Mouse (Mus musculus) liver, embryonic 16.5 days (tissue): ENCODE measurements around the gene Natd1. TPM values are rescaled to one million over a fixed set of nuclear protein-coding genes. Genes with fewer than 3 reads are reported as not detected.

Source experiments
- ATAC-seq: fragments of 200-750 bp; cut with Nextera tagmentation; 2 replicates; pipeline ENCODE4 v1.8.0; 2017; ENCODE audit warnings: low read depth, mild to moderate bottlenecking, moderate number of reproducible peaks, moderate library complexity
- H3K27ac ChIP-seq: fragments of 300-500 bp; sonication (generic); 2 replicates; pipeline ENCODE4 v1.5.1; 2014; ENCODE audit warnings: mild to moderate bottlenecking, low read length
- H3K27me3 ChIP-seq: fragments of 300-500 bp; sonication (generic); 2 replicates; pipeline ENCODE4 v1.6.1; 2014; ENCODE audit warnings: low read depth, low read length, mixed read lengths; ENCODE audit not compliant: control insufficient read depth, insufficient read depth
- H3K36me3 ChIP-seq: fragments of 300-500 bp; sonication (generic); 2 replicates; pipeline ENCODE4 v1.6.1; 2014; ENCODE audit warnings: mild to moderate bottlenecking; ENCODE audit not compliant: control insufficient read depth, insufficient read depth
- H3K4me1 ChIP-seq: fragments of 300-500 bp; sonication (generic); 2 replicates; pipeline ENCODE4 v1.6.1; 2014; ENCODE audit warnings: low read depth, low read length, mixed read lengths; ENCODE audit not compliant: control insufficient read depth
- H3K4me2 ChIP-seq: fragments of 300-500 bp; sonication (generic); 2 replicates; pipeline ENCODE4 v1.6.1; 2014; ENCODE audit warnings: low read depth, low read length, mixed read lengths
- H3K4me3 ChIP-seq: fragments of 300-500 bp; sonication (generic); 2 replicates; pipeline ENCODE4 v1.5.1; 2014; ENCODE audit warnings: low read depth, mild to moderate bottlenecking, low read length
- H3K9ac ChIP-seq: fragments of 300-500 bp; sonication (generic); 2 replicates; pipeline ENCODE4 v1.6.1; 2014; ENCODE audit warnings: low read depth, low read length
- H3K9me3 ChIP-seq: fragments of 300-500 bp; sonication (generic); replicated peaks from 2 replicates; pipeline ENCODE4 v1.6.1; 2016; ENCODE audit warnings: low read length; ENCODE audit not compliant: control insufficient read depth
- WGBS: fragments of 180-500 bp; shearing (Covaris S2); extraction: QIAGEN DNeasy Blood & Tissue Kit; methylation state at CpG from one replicate; pipeline ENCODE4 v1.1.7; 2014; ENCODE audit not compliant: insufficient replicate concordance; 5-methylcytosine and 5-hydroxymethylcytosine counted together
- polyA plus RNA-seq: library from polyadenylated mRNA; unstranded; fragments of >200 nt; fragmentation: Nextera tagmentation; extraction: Ambion mirVana; gene quantifications from 2 replicates; pipeline ENCODE4 v1.2.1, GENCODE M21; 2015

The Natd1 gene
- polyA plus RNA-seq, 1 experiment from 2014 or later, result 14.3 TPM

DNA sequence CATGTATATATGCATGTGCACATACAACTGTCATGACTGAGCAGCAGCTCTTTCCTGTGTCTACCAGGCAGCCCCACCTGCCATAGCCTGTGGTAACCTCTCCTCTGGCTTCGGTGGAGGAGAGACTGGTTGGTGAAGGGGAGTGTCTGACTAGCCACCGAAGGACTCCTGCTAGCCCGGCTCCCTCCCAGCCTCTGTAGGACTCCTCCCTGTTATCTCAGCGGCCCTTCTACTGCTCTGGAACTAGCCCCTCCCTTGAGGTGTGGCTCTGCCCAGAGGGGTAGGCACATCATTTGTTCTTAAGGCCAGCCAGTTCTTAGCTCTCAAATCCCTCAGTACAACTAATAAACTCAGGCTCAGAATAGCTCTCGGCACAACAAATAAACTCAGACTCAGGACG is 9.9 kb upstream of the Natd1 start:
- Histone ChIP-seq H3K4me1 (peaks cover 74% of the 10 kb centered on the region), H3K27me3 (no peaks in the 10 kb centered on the region), H3K4me2 (peak overlapping the region; percentile 69), H3K9me3 (no peaks in the 10 kb centered on the region), H3K4me3 (peak overlapping the region; percentile 23), H3K9ac (peak overlapping the region; percentile 58), H3K27ac (peak overlapping the region; percentile 91), H3K36me3 (no peaks in the 10 kb centered on the region)
- ATAC-seq, result peak; percentile 95
- WGBS, result 35% methylated on average over 6 of the region's 6 CpGs

DNA sequence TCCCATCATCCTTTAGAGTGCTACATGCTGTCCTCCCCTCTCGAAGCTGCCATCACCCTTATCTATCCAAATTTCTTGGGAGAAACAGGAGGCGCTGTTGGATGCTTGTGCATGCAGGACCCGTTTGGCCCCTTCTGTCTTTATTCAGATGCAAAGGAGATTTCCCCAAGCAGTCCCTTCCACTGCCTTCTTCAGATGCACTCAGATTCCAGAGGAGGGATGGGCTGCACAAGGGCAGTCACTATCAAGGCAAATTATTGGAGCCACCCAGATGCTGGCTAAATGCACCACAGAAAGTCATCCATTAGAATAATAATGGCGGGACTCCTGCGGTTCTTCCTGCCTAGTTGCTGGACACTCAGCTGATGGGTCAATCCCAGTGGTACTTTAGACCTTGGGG is 8.4 kb upstream of the Natd1 start:
- no peak for ATAC-seq
- Histone ChIP-seq H3K27ac (peak overlapping the region; percentile 27; the same call in 1 of the 2 replicates), H3K4me1 (peaks cover 74% of the 10 kb centered on the region), H3K4me2 (peak overlapping the region; percentile 40; the same call in 1 of the 2 replicates), H3K27me3 (no peaks in the 10 kb centered on the region), H3K4me3 (no peak overlapping the region), H3K36me3 (no peaks in the 10 kb centered on the region), H3K9ac (0 out of 2 replicates have a peak overlapping the region, but pooled peaks have one; percentile 32), H3K9me3 (no peaks in the 10 kb centered on the region)
- WGBS, result 81% methylated on average over 5 of the region's 5 CpGs

DNA sequence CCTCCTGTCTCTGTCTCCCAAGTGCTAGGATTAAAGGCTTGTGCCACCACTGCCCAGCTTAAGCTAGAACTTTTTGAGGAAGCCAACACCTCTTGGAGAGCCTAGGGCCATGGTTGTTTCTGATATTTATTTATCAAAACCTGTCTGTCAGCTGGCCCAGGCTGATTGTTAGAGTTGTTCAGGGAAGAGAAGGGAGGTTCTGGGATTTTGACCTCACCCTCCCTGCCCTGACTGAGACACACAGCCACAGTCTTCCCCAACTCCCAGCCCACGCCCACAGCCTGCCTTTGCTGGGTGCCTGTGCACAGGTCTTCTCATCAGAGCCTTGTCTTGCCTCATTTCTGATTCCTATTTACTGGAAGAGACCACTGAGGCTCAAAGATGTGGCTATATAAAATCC is 7.6 kb upstream of the Natd1 start:
- Histone ChIP-seq H3K4me3 (no peak overlapping the region), H3K36me3 (no peaks in the 10 kb centered on the region), H3K27me3 (no peaks in the 10 kb centered on the region), H3K9ac (peak overlapping the region; percentile 32), H3K4me1 (peaks cover 71% of the 10 kb centered on the region), H3K9me3 (no peaks in the 10 kb centered on the region), H3K27ac (peak overlapping the region; percentile 27), H3K4me2 (peak overlapping the region; percentile 40)
- ATAC-seq, result peak; percentile 52
- 48% methylated on average over 1 of the region's 1 CpGs for WGBS

DNA sequence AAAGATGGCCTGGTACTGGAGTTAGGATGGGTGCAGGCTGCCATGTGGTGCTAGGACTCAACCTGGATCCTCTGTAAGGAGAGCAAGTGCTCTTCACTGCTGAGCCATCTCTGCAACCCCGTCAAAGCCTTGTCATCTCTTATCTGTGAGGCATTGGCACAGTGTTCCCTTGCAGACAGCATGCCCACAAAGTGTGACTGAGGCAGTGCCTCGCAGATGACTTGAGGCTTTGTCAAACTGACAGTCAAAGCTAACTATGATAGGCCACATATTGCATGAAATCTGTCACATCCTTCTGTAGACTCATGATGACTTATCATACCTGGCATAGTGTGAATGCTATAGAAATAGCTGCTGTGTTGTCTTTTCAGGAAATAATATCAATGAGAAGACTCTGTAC is 5.5 kb upstream of the Natd1 start:
- H3K9ac ChIP-seq, result no peak overlapping the region
- no peaks in the 10 kb centered on the region for H3K9me3 ChIP-seq
- no peak overlapping the region for H3K27ac ChIP-seq
- H3K4me1 ChIP-seq, result peaks cover 58% of the 10 kb centered on the region
- no peaks in the 10 kb centered on the region for H3K27me3 ChIP-seq
- no peaks in the 10 kb centered on the region for H3K36me3 ChIP-seq
- no peak for ATAC-seq
- H3K4me2 ChIP-seq, result no peak overlapping the region
- 35% methylated on average over 2 of the region's 2 CpGs for WGBS
- H3K4me3 ChIP-seq, result no peak overlapping the region

DNA sequence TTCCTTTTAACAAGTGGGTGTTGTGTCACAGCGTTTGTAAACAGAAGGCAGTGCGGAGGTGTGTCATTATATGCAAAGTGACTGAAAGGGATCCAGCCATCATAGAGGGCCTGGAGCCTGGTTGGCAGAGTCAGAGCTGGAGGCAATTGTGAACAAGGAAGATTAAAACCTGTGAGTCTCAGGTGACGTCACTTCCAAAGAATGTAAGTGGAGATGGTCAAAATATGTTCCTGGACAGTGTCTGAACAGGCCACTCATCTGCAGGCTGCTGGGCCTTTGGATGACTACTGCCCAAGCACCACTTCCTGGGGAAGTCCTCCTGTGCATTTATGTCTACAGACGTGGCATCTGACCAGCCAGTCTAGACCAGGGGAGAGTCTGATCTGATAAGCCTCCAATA is 651 bp upstream of the Natd1 start:
- no peak overlapping the region for H3K27ac ChIP-seq
- H3K9ac ChIP-seq, result no peak overlapping the region
- H3K9me3 ChIP-seq, result no peaks in the 10 kb centered on the region
- H3K27me3 ChIP-seq, result no peaks in the 10 kb centered on the region
- H3K4me2 ChIP-seq, result no peak overlapping the region
- ATAC-seq, result no peak
- 64% methylated on average over 4 of the region's 4 CpGs for WGBS
- no peaks in the 10 kb centered on the region for H3K36me3 ChIP-seq
- H3K4me1 ChIP-seq, result peaks cover 37% of the 10 kb centered on the region
- no peak overlapping the region for H3K4me3 ChIP-seq

DNA sequence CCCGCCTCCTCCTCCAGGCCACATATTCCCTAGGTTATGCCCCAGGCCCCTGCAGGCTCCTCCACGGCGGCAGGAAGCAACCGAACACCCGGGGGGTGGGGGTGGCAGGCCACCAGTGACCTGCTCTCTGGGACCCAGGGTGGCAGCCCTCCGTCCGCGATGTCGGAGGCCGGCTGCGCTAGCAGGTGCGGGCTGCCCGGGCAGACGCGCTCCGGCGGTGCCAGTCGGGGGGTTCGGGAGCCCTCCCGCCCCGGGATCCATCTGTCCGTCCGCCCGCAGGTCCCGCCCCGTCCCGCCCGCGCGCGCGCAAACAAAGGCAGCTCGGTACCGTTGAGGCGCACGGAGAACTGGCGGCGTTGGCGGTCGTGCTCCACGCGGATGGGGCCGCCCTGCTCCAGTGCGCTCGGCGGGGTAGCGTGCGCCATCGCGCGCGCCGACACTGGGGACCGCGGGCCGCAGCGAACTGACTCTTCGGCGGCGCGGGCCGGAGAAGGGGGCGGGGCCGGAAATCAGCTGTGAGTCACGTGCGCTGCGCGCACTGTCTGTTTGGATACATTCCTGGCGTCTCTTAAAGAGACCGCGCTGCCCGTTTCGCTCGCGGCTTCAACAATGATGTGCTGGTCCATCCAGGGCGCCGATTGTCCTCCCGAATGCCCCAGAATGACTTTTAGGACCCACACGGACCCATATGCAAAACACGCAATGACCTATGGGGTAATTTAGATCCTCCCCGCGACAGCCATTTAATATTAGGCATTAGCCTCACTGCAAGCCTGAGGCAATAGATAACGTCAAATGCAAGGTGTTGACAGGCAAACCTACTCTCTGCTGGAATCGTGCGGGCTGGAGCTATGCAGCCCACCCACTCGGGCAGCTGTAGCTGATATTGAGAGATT is 1.0 kb downstream of the Natd1 start:
- no peaks in the 10 kb centered on the region for H3K27me3 ChIP-seq
- peak overlapping the region; percentile 92 for H3K9ac ChIP-seq
- H3K27ac ChIP-seq, result peak overlapping the region; percentile 86
- H3K36me3 ChIP-seq, result no peaks in the 10 kb centered on the region
- peaks cover 31% of the 10 kb centered on the region for H3K4me1 ChIP-seq
- under 1% methylated on average over 74 of the region's 86 CpGs for WGBS
- peak overlapping the region; percentile 71 for H3K4me2 ChIP-seq
- ATAC-seq, result peak; percentile 93
- peak overlapping the region; percentile 91 for H3K4me3 ChIP-seq
- no peaks in the 10 kb centered on the region for H3K9me3 ChIP-seq

DNA sequence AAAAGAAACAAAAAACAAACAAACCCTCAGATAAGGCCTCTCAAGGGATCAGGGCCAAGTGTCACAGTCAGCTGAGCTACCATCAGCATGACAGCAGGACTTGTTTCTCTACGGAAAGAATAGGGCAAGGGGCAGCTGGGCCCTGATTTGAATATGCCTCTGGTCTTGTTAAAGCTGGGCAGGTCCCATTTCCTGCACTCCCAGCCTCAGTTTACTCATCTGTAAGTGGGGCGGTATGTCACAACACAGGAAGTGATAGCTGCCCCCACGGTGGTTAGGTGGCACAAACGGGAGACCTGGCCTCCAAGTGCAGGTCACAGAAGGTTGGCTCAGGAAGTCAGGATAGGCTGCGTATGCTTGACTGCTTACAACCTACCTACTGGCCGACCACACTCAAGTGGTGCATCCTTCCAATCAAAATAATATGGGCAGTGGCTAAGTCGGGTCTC is 2.0 kb downstream of the Natd1 start:
- Histone ChIP-seq H3K4me3 (peak overlapping the region; percentile 91), H3K36me3 (no peaks in the 10 kb centered on the region), H3K4me1 (peaks cover 31% of the 10 kb centered on the region), H3K9ac (peak overlapping the region; percentile 92), H3K4me2 (peak overlapping the region; percentile 71), H3K9me3 (no peaks in the 10 kb centered on the region), H3K27ac (peak overlapping the region; percentile 86), H3K27me3 (no peaks in the 10 kb centered on the region)
- ATAC-seq, result no peak
- WGBS, result 23% methylated on average over 7 of the region's 7 CpGs

DNA sequence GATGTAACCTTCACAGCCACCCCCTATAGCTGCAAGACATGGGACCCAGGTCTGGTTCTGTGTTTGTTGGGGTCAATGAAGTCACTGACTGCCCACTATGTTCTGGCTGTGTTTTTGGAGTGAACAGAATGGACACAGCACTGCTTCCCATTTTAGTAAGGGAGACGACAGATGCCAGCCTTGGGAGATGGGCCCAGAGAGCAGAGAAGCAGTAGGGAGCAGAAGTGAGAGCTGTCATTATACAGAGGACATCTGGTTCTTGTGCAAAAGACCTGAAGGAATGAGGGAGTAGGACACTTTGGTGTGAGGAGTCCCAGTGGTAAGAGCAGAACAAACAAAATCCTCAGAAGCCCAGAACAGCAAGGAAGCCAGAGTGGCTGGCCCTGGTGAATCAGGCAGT is 4.9 kb downstream of the Natd1 start:
- Histone ChIP-seq H3K9ac (no peak overlapping the region), H3K27ac (no peak overlapping the region), H3K36me3 (peaks cover 10% of the 10 kb centered on the region), H3K4me2 (no peak overlapping the region), H3K9me3 (no peaks in the 10 kb centered on the region), H3K27me3 (no peaks in the 10 kb centered on the region), H3K4me3 (no peak overlapping the region), H3K4me1 (peaks cover 21% of the 10 kb centered on the region)
- ATAC-seq, result no peak
- WGBS, result 64% methylated on average over 1 of the region's 1 CpGs

DNA sequence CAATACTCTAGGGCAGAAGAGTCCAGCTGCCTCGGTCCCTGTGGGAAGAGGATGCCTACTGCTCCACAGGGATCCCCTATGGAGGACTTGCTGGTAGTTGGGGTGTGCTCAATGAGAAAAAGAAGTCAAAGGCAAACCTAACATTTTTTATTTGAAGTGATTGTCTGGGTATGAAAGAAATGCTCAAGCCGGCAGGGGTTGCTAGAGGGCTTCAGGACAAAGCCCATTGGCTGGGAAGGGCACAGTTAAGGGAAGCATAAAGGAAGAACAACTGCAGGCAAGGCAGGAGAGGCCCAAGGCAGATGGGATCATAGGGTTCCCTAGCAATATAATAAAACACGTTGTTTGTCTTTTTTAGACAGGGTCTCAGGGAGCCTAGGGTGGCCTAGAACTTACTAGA is 6.5 kb downstream of the Natd1 start:
- WGBS, result 66% methylated on average over 3 of the region's 3 CpGs
- peaks cover 14% of the 10 kb centered on the region for H3K4me1 ChIP-seq
- no peak overlapping the region for H3K27ac ChIP-seq
- H3K36me3 ChIP-seq, result peaks cover 10% of the 10 kb centered on the region
- H3K4me2 ChIP-seq, result no peak overlapping the region
- H3K4me3 ChIP-seq, result no peak overlapping the region
- no peaks in the 10 kb centered on the region for H3K27me3 ChIP-seq
- ATAC-seq, result no peak
- no peaks in the 10 kb centered on the region for H3K9me3 ChIP-seq
- H3K9ac ChIP-seq, result no peak overlapping the region
